Mouse (Mus musculus): ENCODE results near the gene Htr1f. TPM values are rescaled to one million over a fixed set of nuclear protein-coding genes. Genes with fewer than 3 reads are reported as not detected.
"Not testable (repeated sequence)": the region's sequence is repeated elsewhere in the genome, so short reads cannot be mapped to it uniquely, and the experiment has no call there.

Gene Htr1f
- polyA plus RNA-seq, 1 experiment from 2014 or later = 0.31 TPM

DNA sequence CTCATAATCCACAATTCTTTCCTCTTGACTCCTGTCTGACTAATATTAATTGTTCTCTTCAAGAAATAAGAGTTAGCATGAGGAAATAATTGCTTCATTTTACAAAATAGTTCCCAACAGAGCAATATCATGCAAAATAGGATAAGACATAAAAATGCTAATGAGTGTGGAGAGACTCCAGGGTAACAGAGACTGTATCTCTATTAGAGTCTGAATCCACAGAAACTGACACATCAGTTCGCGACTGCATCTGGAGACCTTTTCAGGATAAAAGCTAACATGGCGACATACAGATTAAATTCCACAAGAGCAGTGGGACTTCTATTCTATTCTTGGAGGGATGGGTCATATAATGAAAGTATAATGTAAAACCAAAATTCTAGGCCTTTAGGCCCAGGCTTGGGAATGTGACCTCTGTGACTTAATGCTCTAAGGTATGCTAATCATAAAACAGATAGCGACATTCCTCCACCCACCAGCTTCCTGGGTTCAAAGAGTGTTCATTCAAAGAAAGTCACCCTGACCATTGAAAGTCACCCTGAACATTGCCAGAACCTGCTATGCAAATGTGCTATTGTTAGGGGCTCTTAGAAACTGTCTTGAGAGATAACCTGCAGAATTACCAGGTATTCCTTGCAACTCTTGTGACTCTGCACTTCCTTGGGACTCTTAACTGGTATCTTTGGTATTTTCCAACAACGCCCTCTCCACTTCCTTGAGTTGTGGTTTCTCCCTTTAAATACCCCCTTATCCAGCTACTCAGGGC lies 67.8 kb downstream of the Htr1f start:
- H3K27ac ChIP-seq (ENCODE audit: low read depth, low read length); H3K9ac ChIP-seq (ENCODE audit: low read length); DNase-seq (ENCODE audit: low spot score, missing footprints); H3K36me3 ChIP-seq (ENCODE audit: control insufficient read depth, insufficient read depth, low read length); H3K4me2 ChIP-seq; H3K9me3 ChIP-seq (ENCODE audit: control insufficient read depth, low read length); ATAC-seq (ENCODE audit: low FRiP score); H3K4me3 ChIP-seq (ENCODE audit: low read depth, low read length); H3K4me1 ChIP-seq (ENCODE audit: control insufficient read depth, insufficient read depth, low read length); H3K27me3 ChIP-seq (ENCODE audit: control insufficient read depth, insufficient read depth, low read length): not testable (repeated sequence)
- WGBS = 93% methylated on average over 5 of the region's 5 CpGs

DNA sequence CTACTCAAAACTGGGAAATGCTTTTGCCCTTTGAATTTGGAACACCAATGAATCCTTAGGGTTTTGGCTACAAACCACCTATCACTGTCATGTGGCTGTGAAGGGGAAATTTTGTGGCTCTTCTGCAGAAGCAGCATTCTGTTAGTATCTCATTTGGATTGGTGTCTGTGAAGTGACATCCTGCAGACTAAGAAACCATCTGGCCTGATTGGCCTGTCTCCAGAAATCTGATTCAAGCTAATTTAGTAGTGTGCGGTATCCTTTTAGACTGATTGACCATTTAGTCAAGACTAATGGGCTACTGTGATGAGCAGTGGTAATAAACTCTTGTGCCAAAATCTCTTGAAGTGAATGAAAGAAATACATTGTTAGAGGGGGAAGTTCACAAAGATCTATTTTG lies 76.0 kb downstream of the Htr1f start:
- H3K9me3 ChIP-seq (ENCODE audit: control insufficient read depth, low read length) = no peaks in the 10 kb centered on the region
- ATAC-seq (ENCODE audit: low FRiP score) (no peak), DNase-seq (ENCODE audit: low spot score, missing footprints) (no peak)
- 96% methylated on average over 1 of the region's 1 CpGs for WGBS
- H3K4me2 ChIP-seq = no peak overlapping the region
- no peak overlapping the region for H3K27ac ChIP-seq (ENCODE audit: low read depth, low read length)
- no peaks in the 10 kb centered on the region for H3K36me3 ChIP-seq (ENCODE audit: control insufficient read depth, insufficient read depth, low read length)
- no peaks in the 10 kb centered on the region for H3K27me3 ChIP-seq (ENCODE audit: control insufficient read depth, insufficient read depth, low read length)
- H3K4me3 ChIP-seq (ENCODE audit: low read depth, low read length) = no peak overlapping the region
- H3K9ac ChIP-seq (ENCODE audit: low read length) = no peak overlapping the region
- H3K4me1 ChIP-seq (ENCODE audit: control insufficient read depth, insufficient read depth, low read length) = no peaks in the 10 kb centered on the region

GRCm38 (mm10) chr16:65022364-65022763 lies 83.3 kb downstream of the Htr1f start:
- no peaks in the 10 kb centered on the region for H3K9me3 ChIP-seq (ENCODE audit: control insufficient read depth, low read length)
- DNase-seq (ENCODE audit: low spot score, missing footprints) = no peak

GRCm38 (mm10) chr16:65018710-65019109 lies 86.9 kb downstream of the Htr1f start:
- DNase-seq (ENCODE audit: low spot score, missing footprints) (no peak), ATAC-seq (ENCODE audit: low FRiP score) (no peak)
- no peak overlapping the region for H3K27ac ChIP-seq (ENCODE audit: low read depth, low read length)
- 90% methylated on average over 1 of the region's 1 CpGs for WGBS
- H3K9ac ChIP-seq (ENCODE audit: low read length) = no peak overlapping the region
- H3K36me3 ChIP-seq (ENCODE audit: control insufficient read depth, insufficient read depth, low read length) = no peaks in the 10 kb centered on the region
- no peaks in the 10 kb centered on the region for H3K9me3 ChIP-seq (ENCODE audit: control insufficient read depth, low read length)
- H3K4me1 ChIP-seq (ENCODE audit: control insufficient read depth, insufficient read depth, low read length) = no peaks in the 10 kb centered on the region
- H3K27me3 ChIP-seq (ENCODE audit: control insufficient read depth, insufficient read depth, low read length) = no peaks in the 10 kb centered on the region
- H3K4me2 ChIP-seq = no peak overlapping the region
- H3K4me3 ChIP-seq (ENCODE audit: low read depth, low read length) = no peak overlapping the region

More at GRCm38 (mm10) chr16:65022364-65022763, 83.3 kb downstream of the Htr1f start:
- Histone ChIP-seq H3K4me1 (ENCODE audit: control insufficient read depth, insufficient read depth, low read length) (no peaks in the 10 kb centered on the region), H3K36me3 (ENCODE audit: control insufficient read depth, insufficient read depth, low read length) (no peaks in the 10 kb centered on the region), H3K4me3 (ENCODE audit: low read depth, low read length) (no peak overlapping the region), H3K27ac (ENCODE audit: low read depth, low read length) (no peak overlapping the region), H3K27me3 (ENCODE audit: control insufficient read depth, insufficient read depth, low read length) (no peaks in the 10 kb centered on the region), H3K9ac (ENCODE audit: low read length) (no peak overlapping the region), H3K4me2 (no peak overlapping the region)
- ATAC-seq (ENCODE audit: low FRiP score) = no peak
- 83% methylated on average over 3 of the region's 3 CpGs for WGBS

- ATAC-seq (ENCODE audit: low FRiP score) (no peak), DNase-seq (ENCODE audit: low spot score, missing footprints) (no peak)
- Histone ChIP-seq H3K4me3 (ENCODE audit: low read depth, low read length) (no peak overlapping the region), H3K9ac (ENCODE audit: low read length) (no peak overlapping the region), H3K4me2 (no peak overlapping the region), H3K27ac (ENCODE audit: low read depth, low read length) (no peak overlapping the region), H3K9me3 (ENCODE audit: control insufficient read depth, low read length) (no peaks in the 10 kb centered on the region), H3K27me3 (ENCODE audit: control insufficient read depth, insufficient read depth, low read length) (no peaks in the 10 kb centered on the region), H3K4me1 (ENCODE audit: control insufficient read depth, insufficient read depth, low read length) (no peaks in the 10 kb centered on the region), H3K36me3 (ENCODE audit: control insufficient read depth, insufficient read depth, low read length) (no peaks in the 10 kb centered on the region)
- 77% methylated on average over 7 of the region's 7 CpGs for WGBS
Observed at GRCm38 (mm10) chr16:65018134-65018533, 87.5 kb downstream of the Htr1f start.

DNA sequence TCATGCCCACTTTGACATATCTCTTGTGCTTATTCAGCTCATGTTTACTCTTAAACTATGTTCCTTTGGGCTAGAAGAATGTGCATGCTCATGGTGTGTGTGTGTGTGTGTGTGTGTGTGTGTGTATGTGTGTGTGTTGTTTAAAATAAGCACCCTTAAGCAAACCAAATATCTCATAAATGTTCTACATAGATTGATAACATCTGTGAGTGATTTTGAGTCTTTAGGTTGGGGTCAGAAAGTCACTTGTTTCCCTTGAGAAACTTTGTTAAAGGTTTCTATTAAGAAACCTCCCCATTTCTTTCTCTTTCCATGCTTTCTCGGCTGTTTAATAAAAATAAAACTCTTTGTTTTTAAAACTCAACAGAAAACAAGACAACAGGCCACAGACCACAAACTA lies 88.1 kb downstream of the Htr1f start:
- Histone ChIP-seq H3K4me2 (no peak overlapping the region), H3K4me3 (ENCODE audit: low read depth, low read length) (no peak overlapping the region), H3K9me3 (ENCODE audit: control insufficient read depth, low read length) (no peaks in the 10 kb centered on the region), H3K4me1 (ENCODE audit: control insufficient read depth, insufficient read depth, low read length) (no peaks in the 10 kb centered on the region), H3K27ac (ENCODE audit: low read depth, low read length) (no peak overlapping the region), H3K27me3 (ENCODE audit: control insufficient read depth, insufficient read depth, low read length) (no peaks in the 10 kb centered on the region), H3K9ac (ENCODE audit: low read length) (no peak overlapping the region), H3K36me3 (ENCODE audit: control insufficient read depth, insufficient read depth, low read length) (no peaks in the 10 kb centered on the region)
- WGBS = 59% methylated on average over 1 of the region's 1 CpGs
- ATAC-seq (ENCODE audit: low FRiP score) = no peak
- DNase-seq (ENCODE audit: low spot score, missing footprints) = no peak

DNA sequence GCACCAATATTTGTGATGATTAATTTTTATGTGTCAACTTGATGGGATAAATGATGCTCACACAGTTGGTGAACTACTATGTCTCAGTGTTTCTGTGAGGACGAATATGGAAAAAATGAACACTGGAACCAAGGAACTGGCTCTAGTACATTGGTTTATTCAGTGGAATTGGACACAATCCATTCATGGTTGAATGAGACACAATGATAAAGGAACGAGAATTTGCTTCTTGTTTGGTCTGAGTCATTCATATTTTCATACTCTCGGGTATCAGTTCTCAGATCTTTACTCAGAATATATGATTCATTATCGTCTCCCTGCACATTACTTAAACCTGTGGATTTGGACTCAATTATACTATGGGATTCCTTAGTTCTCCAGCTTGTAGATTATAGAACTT lies 90.4 kb downstream of the Htr1f start:
- WGBS = 90% methylated on average over 4 of the region's 4 CpGs
- no peaks in the 10 kb centered on the region for H3K27me3 ChIP-seq (ENCODE audit: control insufficient read depth, insufficient read depth, low read length)
- no peak overlapping the region for H3K27ac ChIP-seq (ENCODE audit: low read depth, low read length)
- no peak overlapping the region for H3K9ac ChIP-seq (ENCODE audit: low read length)
- no peaks in the 10 kb centered on the region for H3K36me3 ChIP-seq (ENCODE audit: control insufficient read depth, insufficient read depth, low read length)
- H3K9me3 ChIP-seq (ENCODE audit: control insufficient read depth, low read length) = no peaks in the 10 kb centered on the region
- H3K4me3 ChIP-seq (ENCODE audit: low read depth, low read length) = no peak overlapping the region
- no peak overlapping the region for H3K4me2 ChIP-seq
- H3K4me1 ChIP-seq (ENCODE audit: control insufficient read depth, insufficient read depth, low read length) = no peaks in the 10 kb centered on the region
- no peak for ATAC-seq (ENCODE audit: low FRiP score)
- DNase-seq (ENCODE audit: low spot score, missing footprints) = no peak

DNA sequence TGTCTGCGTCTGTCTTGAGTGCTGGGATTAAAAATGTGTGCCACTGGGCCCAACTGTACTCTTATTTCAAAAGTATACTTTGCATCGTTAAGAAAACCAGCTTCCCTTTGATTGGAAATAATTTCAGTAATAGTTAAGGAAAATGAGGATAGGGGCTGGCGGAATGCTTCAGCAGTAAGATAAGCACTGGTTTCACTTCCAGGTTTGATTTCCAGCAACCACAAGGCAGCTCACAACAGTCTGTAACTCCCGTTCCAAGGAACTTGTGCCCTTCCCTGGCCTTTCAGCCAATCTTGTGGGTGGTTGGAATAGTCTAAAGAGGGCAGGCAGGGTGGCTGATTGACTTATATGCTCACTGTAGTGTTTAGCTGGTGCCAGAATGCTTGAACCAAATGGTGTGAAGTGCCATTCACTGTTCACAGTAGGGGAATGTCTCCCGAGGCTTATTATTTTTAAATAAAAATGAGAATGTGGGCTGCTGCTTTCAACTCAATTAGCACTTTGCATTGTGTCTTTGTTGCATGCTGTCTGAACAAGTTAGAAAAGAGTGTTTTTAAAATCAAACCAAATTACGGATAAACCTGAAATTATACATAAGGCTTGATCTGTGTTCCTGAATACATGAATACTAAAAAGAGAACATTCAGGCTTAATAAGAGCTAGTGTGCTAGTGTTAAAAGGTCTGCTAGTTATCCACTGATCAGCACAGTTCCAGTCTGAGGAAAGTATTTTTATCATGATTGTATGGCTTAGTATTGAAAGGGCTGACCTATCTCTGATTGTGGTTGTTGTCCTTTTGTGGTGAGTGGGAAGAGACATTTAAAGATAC lies 103.4 kb downstream of the Htr1f start:
- no peaks in the 10 kb centered on the region for H3K27me3 ChIP-seq (ENCODE audit: control insufficient read depth, insufficient read depth, low read length)
- no peak overlapping the region for H3K4me3 ChIP-seq (ENCODE audit: low read depth, low read length)
- H3K36me3 ChIP-seq (ENCODE audit: control insufficient read depth, insufficient read depth, low read length) = no peaks in the 10 kb centered on the region
- H3K4me2 ChIP-seq = no peak overlapping the region
- no peaks in the 10 kb centered on the region for H3K4me1 ChIP-seq (ENCODE audit: control insufficient read depth, insufficient read depth, low read length)
- ATAC-seq (ENCODE audit: low FRiP score) (no peak), DNase-seq (ENCODE audit: low spot score, missing footprints) (no peak)
- no peak overlapping the region for H3K9ac ChIP-seq (ENCODE audit: low read length)
- no peaks in the 10 kb centered on the region for H3K9me3 ChIP-seq (ENCODE audit: control insufficient read depth, low read length)
- no peak overlapping the region for H3K27ac ChIP-seq (ENCODE audit: low read depth, low read length)
- 77% methylated on average over 6 of the region's 6 CpGs for WGBS

- Histone ChIP-seq H3K27me3 (ENCODE audit: control insufficient read depth, insufficient read depth, low read length) (no peaks in the 10 kb centered on the region), H3K4me1 (ENCODE audit: control insufficient read depth, insufficient read depth, low read length) (no peaks in the 10 kb centered on the region), H3K36me3 (ENCODE audit: control insufficient read depth, insufficient read depth, low read length) (no peaks in the 10 kb centered on the region), H3K9me3 (ENCODE audit: control insufficient read depth, low read length) (no peaks in the 10 kb centered on the region), H3K4me2 (no peak overlapping the region), H3K27ac (ENCODE audit: low read depth, low read length) (no peak overlapping the region), H3K4me3 (ENCODE audit: low read depth, low read length) (no peak overlapping the region), H3K9ac (ENCODE audit: low read length) (no peak overlapping the region)
- WGBS = 82% methylated on average over 3 of the region's 3 CpGs
- ATAC-seq (ENCODE audit: low FRiP score) = no peak
- DNase-seq (ENCODE audit: low spot score, missing footprints) = no peak
Observed at GRCm38 (mm10) chr16:64989279-64989800, 116.3 kb downstream of the Htr1f start.
